Mouse (Mus musculus): Measurements from ENCODE around the gene BC030870.

DNA sequence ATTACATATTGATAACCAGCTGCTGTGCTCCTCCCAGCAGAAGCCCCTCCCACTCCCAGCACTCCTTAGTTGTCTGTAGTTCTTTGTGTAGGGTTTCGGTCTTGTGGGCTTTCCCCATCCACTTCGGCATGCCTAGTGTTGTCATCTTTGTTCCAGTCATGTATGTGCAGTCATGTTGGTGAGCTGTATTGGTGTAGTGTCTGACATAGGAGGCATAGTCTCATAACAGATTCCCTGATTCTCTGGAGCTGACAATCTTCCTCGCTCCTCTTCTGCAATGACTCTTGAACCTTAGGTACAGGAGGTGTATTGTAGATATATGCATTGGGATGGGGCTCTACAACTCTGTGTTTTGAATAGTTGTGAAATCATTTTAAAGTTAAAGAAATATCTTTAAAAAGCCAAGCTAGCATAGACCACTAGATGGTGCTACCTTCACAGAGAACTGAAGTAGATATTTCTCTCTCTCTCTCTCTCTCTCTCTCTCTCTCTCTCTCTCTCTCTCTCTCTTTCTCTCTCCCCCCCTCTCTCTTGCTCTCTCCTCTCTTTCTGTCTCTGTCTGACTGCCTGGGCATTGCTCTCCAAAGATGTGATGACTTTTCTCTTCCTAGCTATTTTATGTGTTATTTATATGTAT is 9.6 kb upstream of the BC030870 start:
- TF ChIP-seq CTCF (IDR thresholded peaks at IDR 0.05; ENCODE audit: extremely low read depth, insufficient read depth, low read length) (peak; percentile 25; the same call in 1 of the 2 replicates), POLR2A (IDR thresholded peaks at IDR 0.05; ENCODE audit: extremely low read depth, insufficient read depth, low read length) (no peak)

Measured in cortical plate, adult 2 months (tissue).